Comparison of ENCODE assay signal across 19 mouse cellular contexts in the genomic region with DNA sequence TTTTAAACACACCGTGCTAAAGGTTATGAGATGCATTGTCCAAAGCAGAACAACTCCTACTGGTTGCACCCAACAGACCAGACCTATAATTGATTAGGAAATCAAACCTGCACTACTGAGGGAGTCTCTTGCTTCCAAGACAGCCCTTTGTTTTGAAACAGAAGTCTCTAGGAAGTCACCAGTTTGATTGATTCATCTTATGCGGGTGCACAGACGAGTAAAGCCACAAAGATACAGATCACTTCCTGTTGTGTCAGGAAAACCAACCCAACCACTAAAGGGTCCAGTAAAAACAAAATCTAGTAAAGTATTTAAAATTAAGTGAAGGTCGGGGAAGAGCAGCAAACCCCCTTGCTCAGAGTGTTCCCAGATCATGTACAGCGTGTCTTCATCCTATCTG.
"Had no signal": no experiment of that assay in that cellular context is flagged by ENCODE, and none has a peak within 500 bp of the region (broad histone marks: within the 10 kb centered on the region; RNA-seq: fewer than 3 reads in every experiment).

No protein-coding gene starts in this region.

- ATAC-seq: hindbrain, embryonic 16.5 days; inflammation-experienced regulatory T-cells, adult 6 months; intestine, embryonic 15.5 days; intestine, postnatal 0 days had no signal

- DNase-seq: gastrocnemius, adult 2 months; gastrocnemius, postnatal 10 days; gastrocnemius, postnatal 25 days; heart, adult 11 months; heart, adult 2 months; heart, postnatal 14 days; heart, postnatal 36 days; kidney, adult 18-20 months; kidney, adult 8-10 months; kidney, postnatal 10 days; kidney, postnatal 25 days; layer of hippocampus, adult 9-11 months; layer of hippocampus, postnatal 36 days; liver; liver, embryonic 13.5 days had no signal
